Mouse (Mus musculus) G1E (cell line): Measurements from ENCODE around the gene Aff3.

Experiments used
- CTCF ChIP-seq: IDR thresholded peaks from 2 replicates; pipeline ENCODE4 v1.5.1; 2012; ENCODE audit warnings: low read depth, low read length, inconsistent platforms, mixed read lengths
- GATA1 ChIP-seq: IDR thresholded peaks from 2 replicates; pipeline ENCODE4 v1.6.1; 2012; ENCODE audit warnings: borderline replicate concordance, low read length, inconsistent platforms, mixed read lengths
- GATA2 ChIP-seq: IDR thresholded peaks from 2 replicates; pipeline ENCODE4 v1.6.1; 2012; ENCODE audit warnings: low read depth, low read length, inconsistent platforms, borderline replicate concordance
- POLR2AphosphoS5 ChIP-seq: IDR thresholded peaks from 2 replicates; pipeline ENCODE4 v1.6.1; 2012; ENCODE audit warnings: low read depth, low read length, inconsistent platforms; ENCODE audit not compliant: insufficient replicate concordance
- TAL1 ChIP-seq: conservative IDR thresholded peaks from 2 replicates; pipeline ENCODE4 v1.6.1; 2012; ENCODE audit warnings: low read depth, low read length, inconsistent platforms, mixed read lengths

DNA sequence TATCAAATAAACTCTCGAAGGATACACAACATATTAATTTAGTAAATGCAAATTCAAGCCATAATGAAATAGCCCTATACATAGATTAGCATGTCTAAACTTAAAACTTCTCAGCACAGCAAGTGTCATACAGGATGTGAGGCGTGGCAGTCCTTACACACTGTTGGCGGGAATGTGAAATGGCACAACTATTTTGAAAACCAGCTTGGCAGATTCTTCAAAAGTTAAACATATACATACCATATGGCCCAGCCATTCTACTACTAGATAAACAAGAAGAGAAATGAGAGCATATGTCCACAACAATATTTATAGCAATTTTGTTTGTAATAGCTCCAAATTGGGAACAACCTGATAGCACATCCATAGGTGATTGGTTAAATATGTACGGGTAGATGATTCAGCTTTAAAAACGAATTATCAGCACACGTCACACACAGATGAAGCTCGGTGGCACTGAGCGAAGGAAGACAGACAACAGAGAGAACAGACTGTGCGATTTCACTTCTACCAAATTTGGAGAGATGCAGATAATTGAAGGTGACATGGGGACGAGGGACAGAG, 18.5 kb upstream of the Aff3 start:
- no peak for TF ChIP-seq CTCF
- no peak for TF ChIP-seq GATA1
- TF ChIP-seq POLR2AphosphoS5: no peak
- no peak for TF ChIP-seq GATA2
- no peak for TF ChIP-seq TAL1
